Mouse (Mus musculus) bone marrow, adult 2 months (tissue): Measurements from ENCODE around the gene Clip2.

ENCODE experiments used
- CTCF ChIP-seq: fragments of 200-500 bp; IDR thresholded peaks from 2 replicates; pipeline ENCODE4 v1.5.1; 2011; ENCODE audit warnings: low read length, control low read depth; ENCODE audit not compliant: control insufficient read depth, insufficient read depth
- POLR2A ChIP-seq: fragments of 200-500 bp; IDR thresholded peaks from 2 replicates; pipeline ENCODE4 v1.6.1; 2011; ENCODE audit warnings: low read depth, mild to moderate bottlenecking, control low read depth, low read length, borderline replicate concordance; ENCODE audit not compliant: control insufficient read depth

DNA sequence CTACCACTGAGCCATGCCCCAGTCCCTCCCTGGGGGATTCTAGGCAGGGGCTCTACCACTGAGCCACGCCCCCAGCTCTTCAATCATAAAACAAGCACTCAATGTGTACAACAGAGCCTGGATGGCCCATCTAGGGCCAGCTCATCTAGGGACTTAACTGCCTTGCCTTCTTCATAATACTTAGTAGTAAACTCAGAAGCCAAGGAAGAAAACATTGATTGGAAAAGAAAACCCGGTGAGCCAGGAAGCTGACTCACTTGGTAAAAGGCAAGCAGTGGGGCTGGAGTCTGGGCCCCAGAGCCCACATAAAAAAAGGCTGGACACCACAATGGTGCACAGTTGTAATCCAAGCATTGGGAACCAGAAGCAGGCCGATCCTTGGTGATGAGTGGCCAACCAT is 51.6 kb downstream of the Clip2 start:
- no peak for TF ChIP-seq CTCF
- TF ChIP-seq POLR2A: no peak
